Mouse (Mus musculus) adrenal gland, postnatal 25 days (tissue): ENCODE measurements around the gene Cdhr4. TPM values are rescaled to one million over a fixed set of nuclear protein-coding genes. Genes with fewer than 3 reads are reported as not detected.
"Not testable (repeated sequence)": the region's sequence is repeated elsewhere in the genome, so short reads cannot be mapped to it uniquely, and the experiment has no call there.

Experiments used
- DNase-seq: peaks from one replicate; pipeline ENCODE4 v3.0.0; 2021; ENCODE audit warnings: mixed read lengths
- total RNA-seq: library from RNA; stranded (reverse); gene quantifications from 2 replicates; pipeline ENCODE4 v1.2.3, GENCODE M21; 2021

Gene Cdhr4
- total RNA-seq, 1 experiment from 2014 or later: 1.8 TPM

DNA sequence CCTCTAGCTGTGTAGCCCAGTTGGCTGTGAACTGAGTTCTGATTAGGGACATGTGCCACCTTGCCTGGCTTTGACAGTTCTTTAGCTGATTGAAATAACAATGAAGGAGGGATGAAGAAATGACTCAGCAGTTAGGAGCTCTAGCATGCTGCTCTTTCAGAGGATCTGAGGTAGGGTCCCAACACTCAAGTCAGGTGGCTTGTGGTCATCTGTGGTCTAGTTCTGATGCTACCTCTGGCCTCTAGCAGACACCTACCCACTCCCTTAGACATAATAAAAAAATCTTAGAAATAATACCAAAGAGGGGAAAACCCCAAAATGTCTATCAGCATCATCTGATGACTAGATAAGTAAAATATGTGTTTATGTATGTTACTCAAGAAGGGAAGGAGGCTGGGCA lies 18.1 kb downstream of the Cdhr4 start:
- no peak for DNase-seq

DNA sequence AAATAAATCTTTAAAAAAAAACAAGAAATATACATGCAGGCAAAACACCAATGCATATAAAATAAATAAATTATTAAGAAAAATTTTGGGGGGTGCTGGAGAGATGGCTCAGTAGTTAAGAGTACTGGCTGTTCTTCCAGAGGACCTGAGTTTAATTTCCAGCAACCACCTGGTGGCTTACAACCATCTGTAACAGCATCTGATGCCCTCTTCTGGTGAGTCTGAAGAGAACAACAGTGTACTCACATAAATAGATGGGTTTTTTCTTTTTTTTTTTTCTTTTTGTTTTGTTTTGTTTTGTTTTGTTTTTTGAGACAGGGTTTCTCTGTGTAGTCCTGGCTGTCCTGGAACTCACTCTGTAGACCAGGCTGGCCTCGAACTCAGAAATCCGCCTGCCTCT lies 21.3 kb downstream of the Cdhr4 start:
- not testable (repeated sequence) for DNase-seq

DNA sequence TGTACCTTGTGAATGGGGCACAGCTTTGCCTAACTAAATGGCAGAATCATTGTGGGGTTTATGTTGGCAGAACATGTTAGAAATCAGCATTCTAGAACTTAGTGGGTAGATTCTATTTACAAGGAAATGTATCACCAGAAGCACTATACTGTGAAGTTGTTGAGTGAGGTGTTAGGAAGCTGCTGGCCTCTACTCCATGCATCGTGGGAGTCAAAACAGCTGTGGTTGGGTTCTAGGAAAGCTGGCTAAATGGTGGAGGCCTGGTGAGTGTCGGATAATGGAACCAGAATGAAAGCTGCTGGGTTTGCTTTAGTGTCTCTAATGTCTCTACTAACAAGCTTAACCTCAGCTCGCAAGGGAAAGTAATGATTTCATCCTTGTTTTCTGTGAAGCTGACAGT lies 24.8 kb downstream of the Cdhr4 start:
- no peak for DNase-seq

DNA sequence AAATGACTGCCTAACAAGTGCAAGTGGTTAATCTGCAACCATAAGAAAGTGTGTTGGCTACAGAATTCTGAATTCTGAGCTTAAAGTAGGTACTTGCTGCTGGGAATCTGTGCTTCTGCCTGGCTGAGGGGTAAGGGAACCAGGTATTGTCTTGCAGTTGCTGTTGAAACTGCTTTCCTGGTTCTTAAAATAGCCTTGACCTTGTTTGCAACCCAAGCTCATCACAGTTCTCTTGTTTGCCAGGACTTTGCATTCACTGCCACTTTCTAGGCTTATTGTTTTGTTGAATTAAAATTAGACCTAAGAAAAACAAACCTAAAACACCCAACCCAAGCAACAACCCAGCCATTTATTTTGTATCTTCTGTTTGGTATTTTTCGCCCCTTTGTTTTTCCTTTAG lies 28.4 kb downstream of the Cdhr4 start:
- no peak for DNase-seq

DNA sequence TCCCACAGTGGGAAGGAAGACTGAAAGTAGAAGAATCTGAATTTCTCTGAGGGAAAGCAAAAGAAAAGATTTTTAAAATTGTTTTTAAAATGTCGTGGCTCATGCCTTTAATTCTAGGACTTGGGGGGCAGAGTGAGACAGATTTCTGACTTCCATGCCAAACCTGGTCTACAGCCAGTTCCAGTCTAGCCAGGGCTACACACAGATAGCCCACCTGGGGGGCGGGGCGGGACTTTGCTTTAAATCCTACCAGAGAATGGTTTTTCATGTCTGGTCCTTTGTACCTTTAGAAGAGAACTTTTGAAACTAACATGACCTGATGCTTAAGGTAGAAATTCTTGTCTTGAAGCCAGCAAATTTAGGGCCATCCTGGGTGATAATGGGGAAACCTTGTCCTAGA lies 30.9 kb downstream of the Cdhr4 start:
- no peak for DNase-seq

DNA sequence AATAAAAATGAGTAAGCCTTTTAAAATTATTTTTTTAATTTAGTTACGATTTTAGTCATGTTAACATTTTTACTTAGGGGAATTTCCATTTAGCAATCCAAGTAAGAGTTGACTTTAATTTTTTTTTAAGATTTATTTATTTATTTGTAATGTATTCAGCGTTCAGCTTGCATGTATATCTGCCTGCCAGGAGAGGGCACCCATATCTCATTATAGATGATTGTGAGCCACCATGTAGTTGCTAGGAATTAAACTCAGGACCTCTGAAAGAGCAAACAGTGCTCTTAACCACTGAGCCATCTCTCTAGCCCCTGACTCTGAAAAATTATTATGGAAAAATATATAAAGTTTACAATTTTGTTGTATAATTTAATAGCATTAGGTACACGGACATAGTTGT lies 34.3 kb downstream of the Cdhr4 start:
- DNase-seq: no peak

DNA sequence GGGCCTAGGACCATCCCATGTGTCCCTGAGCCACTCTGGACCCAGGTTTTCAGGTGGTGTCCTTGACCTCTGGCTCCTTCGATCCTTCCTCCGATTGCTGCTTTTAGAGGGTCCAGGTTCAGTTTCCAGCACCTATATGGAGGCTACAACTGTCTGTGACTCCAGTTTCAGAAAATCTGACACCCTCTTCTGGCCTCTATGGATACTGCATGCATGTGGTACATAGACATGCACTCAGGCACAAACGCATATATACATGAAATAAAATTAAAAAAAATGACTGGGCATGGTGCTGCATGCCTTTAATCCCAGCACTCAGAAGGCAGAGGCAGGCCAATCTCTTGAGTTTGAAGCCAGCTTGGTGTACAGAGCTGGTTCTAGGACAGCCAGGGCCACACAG lies 35.6 kb downstream of the Cdhr4 start:
- no peak for DNase-seq

DNA sequence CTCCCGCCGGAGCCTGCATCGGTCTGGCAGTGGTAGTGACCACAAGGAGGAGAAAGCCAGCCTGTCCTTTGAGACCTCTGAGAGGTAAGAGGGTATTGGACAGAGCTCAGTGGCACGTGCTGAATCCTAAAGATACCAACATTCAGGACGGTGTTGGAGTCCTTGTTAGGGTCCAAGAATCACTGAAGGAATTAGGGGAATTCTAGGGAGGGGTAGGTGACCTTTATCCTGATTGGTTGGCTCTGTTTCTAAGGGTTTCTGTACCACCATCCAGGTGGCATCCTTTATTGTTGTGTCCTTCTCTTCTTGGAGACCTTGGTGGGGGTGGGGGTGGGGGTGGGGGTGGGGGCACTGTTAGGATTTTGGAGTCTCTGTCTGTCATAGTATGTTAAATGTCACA lies 39.8 kb downstream of the Cdhr4 start:
- DNase-seq: no peak

DNA sequence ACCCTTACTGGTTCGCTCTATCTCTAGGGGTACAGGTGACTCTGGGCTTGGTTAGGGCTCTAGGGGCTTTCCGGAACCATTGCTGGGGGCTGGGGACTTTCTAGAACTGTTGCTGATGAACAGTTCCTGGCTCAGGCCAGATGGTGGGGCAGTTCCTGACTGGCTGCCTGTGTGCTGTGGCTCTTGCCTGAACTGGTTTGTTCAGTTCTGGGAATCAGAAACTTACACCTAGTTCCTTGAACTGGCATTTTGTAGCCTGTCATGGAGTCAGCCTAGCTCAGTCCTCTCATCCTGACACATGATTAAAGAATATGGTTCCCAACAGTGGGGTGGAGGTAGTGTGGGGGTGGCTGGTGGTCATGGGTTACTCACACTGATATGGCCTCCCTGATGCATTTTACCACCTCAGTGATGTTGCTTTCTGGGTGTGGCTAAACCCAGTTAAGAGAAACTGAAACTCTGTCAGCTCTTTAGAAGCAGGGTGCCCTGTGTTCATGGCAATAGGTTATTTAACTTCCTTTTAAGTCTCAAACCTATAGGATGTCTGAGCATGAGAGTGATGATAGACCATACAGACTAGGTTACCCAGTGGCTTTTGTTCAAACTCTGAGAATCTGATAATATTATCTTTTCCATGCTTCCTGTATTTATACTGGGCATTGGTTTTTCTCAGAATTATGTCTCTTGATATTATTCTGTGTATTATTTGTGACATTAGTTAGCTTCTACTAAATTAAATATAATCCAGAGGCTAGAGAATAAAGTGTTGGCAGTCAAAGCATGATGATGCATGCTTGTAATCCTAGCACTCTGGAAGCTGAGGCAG lies 43.2 kb downstream of the Cdhr4 start:
- DNase-seq: no peak

DNA sequence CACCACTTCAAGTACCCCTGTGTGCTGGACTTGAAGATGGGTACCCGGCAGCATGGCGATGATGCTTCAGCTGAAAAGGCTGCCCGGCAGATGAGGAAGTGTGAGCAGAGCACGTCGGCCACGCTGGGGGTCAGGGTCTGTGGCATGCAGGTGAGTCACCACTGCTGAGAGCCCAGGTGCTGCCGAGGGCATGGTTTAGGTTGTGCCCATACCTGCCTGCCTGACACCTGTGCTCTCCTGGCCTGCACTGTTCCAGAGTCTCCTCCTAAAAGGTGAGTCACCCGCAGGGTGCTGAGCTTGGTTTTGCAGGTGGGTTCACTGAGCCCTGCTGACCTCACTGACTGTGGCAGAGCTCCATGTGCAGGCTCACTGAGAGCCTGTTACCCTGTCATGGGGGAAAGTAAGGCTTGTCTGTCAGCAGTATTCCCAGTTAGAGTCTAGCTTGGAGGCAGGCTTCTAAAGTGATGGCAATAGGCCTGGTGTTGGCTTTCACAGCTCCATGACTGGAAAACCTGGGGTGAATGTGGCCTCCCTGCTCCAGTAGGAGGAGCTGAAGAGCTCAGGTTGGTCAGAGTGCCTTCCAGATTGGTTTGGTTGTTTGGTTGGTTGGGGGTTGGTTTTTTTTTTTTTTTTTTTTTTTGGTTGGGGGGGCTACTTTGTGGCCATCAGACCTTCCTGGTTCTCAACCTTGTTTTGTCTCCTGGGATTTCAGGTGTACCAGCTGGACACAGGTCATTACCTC lies 52.6 kb downstream of the Cdhr4 start:
- no peak for DNase-seq

DNA sequence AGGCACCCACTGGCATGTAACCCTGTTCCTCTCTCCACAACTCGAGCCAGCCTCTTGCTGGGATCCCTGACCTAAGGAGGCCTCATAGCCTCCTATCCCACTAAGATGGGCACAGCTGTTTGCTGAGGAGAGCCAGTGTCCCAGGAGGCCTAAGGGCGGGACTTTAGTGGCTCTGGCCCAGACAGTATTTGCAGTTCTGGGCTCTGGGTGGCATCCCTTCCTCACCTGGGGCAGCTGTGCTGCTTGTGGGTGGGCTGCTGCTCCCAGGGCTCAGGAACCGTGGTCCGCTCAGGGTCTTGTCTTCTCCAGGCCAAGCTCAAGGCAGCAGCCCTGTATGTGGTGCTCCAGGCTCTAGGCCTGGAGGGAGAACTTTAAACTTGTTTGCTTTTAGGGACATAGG lies 54.3 kb downstream of the Cdhr4 start:
- no peak for DNase-seq

DNA sequence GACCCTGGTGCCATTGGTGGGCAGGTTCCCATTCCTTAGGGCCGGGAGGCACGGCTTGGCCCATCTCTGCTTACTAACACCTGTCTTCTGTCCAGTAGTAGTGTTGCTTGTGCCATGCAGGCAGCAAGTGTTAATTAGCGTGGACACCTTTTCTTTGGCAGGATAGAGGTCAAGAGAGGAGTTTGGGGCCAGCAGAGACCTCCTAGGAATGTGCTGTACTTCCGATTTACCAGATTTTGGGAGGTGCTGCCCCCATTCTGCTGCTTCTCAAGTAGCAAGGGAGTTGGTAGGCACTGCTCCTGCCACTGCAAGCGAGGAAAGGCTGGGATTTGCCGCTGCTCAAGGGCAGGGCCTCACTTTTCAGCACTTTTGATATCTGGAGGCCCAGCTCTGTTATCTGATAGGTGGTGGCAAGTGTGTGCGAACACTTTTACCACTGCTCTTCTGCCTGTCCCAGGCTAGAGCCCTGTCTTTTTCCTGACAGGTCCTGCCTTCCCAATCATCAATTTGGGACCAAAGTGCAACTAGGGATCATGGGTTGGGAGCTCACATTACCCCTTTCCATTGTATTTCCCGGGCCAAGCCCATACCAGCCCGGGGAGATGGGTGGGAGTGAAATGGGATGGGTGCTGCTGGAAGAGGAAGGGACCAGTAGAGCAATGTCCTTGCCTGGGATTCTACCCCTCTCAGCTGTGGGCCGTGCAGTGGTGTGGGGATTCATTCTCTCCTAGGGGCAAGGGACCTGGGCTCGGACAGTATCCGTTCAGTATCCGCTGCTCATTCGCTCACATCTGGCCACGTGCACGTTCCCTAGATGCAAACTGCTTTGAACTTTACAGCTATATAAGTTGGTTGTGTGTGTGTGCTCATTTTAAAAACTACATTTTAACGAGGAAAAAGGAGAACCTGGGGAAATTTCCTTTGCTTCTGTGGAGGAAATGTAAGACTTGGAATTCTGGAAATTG lies 55.6 kb downstream of the Cdhr4 start:
- no peak for DNase-seq

DNA sequence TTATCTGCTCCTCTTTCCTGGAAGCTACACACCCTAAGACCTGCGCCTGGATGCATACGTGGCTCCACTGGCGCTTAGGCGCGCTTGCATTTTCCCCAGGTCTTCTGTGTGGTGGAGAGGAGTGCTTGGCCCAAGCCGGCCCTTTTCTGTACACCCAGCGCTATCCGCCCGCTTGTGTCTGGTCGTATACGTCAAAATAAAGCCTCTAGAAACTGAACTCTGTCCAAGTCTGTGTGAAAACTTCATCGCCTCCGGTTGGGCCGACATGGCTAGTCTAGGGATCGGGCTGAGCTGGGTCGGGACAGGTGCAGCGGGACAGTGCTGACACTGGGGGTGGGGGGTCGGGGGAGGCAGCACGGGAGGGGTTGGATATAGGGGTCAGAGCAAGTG lies 56.3 kb downstream of the Cdhr4 start:
- no peak for DNase-seq

DNA sequence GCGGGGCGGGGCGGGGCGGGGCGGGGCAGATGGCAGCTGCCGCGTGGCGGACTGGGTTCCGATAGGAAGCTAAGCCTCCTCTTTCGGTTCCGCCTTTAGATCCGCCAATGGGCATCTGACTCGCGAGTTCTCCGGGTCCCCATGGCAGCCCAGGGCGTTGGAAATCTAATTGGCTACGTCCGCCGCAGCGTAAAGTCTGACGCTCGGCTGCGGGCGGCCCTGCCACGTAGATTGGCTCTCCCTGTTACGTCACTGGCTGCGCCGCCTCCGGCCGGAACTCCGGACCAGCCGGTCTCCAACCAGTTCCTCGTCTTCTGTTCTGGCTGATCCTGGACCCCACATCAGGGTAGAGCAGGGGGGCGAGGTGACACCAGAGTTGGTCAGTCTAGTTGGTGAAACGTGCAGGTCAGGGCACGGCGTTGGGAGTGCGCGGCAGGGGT lies 56.7 kb downstream of the Cdhr4 start, which contains the start of gene Gmppb:
TSS of gene Gmppb (plus strand) at position 227 of the 440 bp plus-strand sequence.
- peak; percentile 95 for DNase-seq

Other genes with a start within 250 kb of the Cdhr4 start
- gene Rbm5, start 221.5 kb upstream of the Cdhr4 start, total RNA-seq: 135 and 149 TPM in 2 replicates
- gene Rbm6, start 119.3 kb upstream of the Cdhr4 start, total RNA-seq: 71.3 and 72.9 TPM in 2 replicates
- 15.8 and 18.9 TPM in 2 replicates for gene Mon1a, start 104.3 kb upstream of the Cdhr4 start, total RNA-seq
- 8.3 and 18.7 TPM in 2 replicates for gene Mst1r, start 85.6 kb upstream of the Cdhr4 start, total RNA-seq
- gene Actl11, start 64.0 kb upstream of the Cdhr4 start, total RNA-seq: not detected in 2 replicates
- gene Camkv, start 56.8 kb upstream of the Cdhr4 start, total RNA-seq: 2.4 and 3.1 TPM in 2 replicates
- 5.1 and 5.3 TPM in 2 replicates for gene Traip, start 42.4 kb upstream of the Cdhr4 start, total RNA-seq
- 19.0 and 22.2 TPM in 2 replicates for gene Uba7, start 17.0 kb upstream of the Cdhr4 start, total RNA-seq
- gene Gm20661, start 9.4 kb upstream of the Cdhr4 start, total RNA-seq: 0.46 TPM in 1 of 2 replicates, not detected in the other
- gene Inka1, start 6.6 kb upstream of the Cdhr4 start, total RNA-seq: 5.7 and 6.4 TPM in 2 replicates
- gene Gm20662, start 3.9 kb downstream of the Cdhr4 start, total RNA-seq: 2.8 TPM in 1 of 2 replicates, not detected in the other
- gene Ip6k1, start 10.0 kb downstream of the Cdhr4 start, total RNA-seq: 118 and 139 TPM in 2 replicates
- gene Gmppb, start 56.7 kb downstream of the Cdhr4 start, total RNA-seq: 18.1 and 22.1 TPM in 2 replicates
- gene Amigo3, start 60.7 kb downstream of the Cdhr4 start, total RNA-seq: 3.5 and 9.6 TPM in 2 replicates
- gene Mst1, start 87.9 kb downstream of the Cdhr4 start, total RNA-seq: 0.39 and 2.7 TPM in 2 replicates
- 85.0 and 87.0 TPM in 2 replicates for gene Rnf123, start 90.8 kb downstream of the Cdhr4 start, total RNA-seq
- gene Apeh, start 102.1 kb downstream of the Cdhr4 start, total RNA-seq: 100 and 123 TPM in 2 replicates
- 9.1 and 10.0 TPM in 2 replicates for gene Bsn, start 197.9 kb downstream of the Cdhr4 start, total RNA-seq